Mouse (Mus musculus): ENCODE results near the gene 2700097O09Rik. TPM values are rescaled to one million over a fixed set of nuclear protein-coding genes. Genes with fewer than 3 reads are reported as not detected.

Gene 2700097O09Rik
- 21.1 and 23.4 TPM in 2 replicates for polyA plus RNA-seq (2015; fragmentation: Nextera tagmentation; extraction: Ambion mirVana)

GRCm38 (mm10) chr12:55079726-55080600, at the start of gene 2700097O09Rik, which contains the start of gene Srp54a:
Gene 2700097O09Rik, minus strand, starts transcription at chr12:55080110.
Gene Srp54a, plus strand, starts transcription at chr12:55080262.

DNA sequence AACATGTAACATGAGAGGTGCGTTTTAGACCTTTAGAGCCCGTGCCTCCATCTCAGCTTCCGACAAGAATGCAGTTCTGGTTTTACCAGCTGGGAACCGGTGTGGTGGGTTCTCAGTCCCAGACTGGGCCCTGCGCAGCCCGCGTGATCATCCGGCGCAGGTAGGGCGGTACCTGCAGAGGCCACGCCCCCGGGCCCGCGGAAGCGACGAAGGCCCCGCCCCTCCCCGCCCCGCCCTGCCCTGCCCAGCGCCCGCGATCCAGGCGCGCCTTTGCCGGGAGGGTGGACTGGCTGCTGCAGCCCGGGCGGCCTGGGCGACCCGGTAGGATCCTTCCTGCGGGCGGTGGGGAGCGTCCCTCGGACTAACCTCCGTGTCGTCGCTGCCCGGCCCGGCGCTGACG, 44.3 kb upstream of the 2700097O09Rik start, which contains the start of gene Fam177a:
Fam177a (plus strand) TSS at position 228 of the 400 bp plus-strand sequence.

DNA sequence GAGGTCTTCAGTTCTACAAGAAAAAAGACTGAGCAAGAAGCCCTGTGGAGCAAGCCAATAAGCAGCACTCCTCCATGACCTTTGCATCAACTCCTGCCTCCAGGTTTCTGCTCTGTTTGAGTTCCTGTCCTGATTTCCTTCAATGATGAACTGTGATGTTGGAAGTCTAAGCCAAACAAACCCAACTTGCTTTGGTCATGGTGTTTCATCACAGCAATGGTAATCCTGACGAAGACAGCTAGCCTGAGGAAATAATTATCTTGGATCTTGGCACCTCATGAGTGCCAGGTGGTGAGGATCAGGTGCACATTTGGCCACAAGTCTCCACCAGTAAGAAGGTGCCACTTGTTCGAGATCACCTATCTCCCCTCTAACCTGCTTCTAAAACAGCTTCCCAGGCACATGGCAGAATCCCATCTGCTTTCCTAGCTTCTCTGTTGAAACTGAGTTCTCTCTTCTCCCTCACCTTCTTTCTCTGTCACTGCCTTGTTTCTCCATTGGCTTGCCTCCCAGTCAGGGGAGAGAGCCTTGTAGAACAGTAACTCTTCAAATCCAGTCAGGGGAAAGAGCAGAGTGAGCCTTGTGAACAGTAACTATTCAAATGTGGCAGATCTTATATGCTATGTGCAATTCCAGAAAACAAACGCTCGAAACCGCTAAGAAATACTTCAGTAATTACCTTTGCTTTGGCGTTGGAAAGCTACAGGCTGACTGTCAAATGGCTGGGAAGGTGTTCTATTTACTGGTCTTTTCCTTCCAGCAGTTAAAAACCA, 66.1 kb downstream of the 2700097O09Rik start, which contains the start of gene Baz1a:
Baz1a (minus strand) TSS at position 723 of the 773 bp plus-strand sequence.

Other genes starting within 250 kb of the 2700097O09Rik start
- gene Cfl2, start 217.2 kb downstream of the 2700097O09Rik start, polyA plus RNA-seq (2015; fragmentation: Nextera tagmentation; extraction: Ambion mirVana) = 168 and 187 TPM in 2 replicates
- gene Gm20403, start 93.6 kb downstream of the 2700097O09Rik start, polyA plus RNA-seq (2015; fragmentation: Nextera tagmentation; extraction: Ambion mirVana) = not detected in 2 replicates
- gene Baz1a, start 65.8 kb downstream of the 2700097O09Rik start, polyA plus RNA-seq (2015; fragmentation: Nextera tagmentation; extraction: Ambion mirVana) = 4.7 and 9.5 TPM in 2 replicates
- gene Srp54a, start 152 bp upstream of the 2700097O09Rik start, polyA plus RNA-seq (2015; fragmentation: Nextera tagmentation; extraction: Ambion mirVana) = 111 and 193 TPM in 2 replicates
- gene Fam177a, start 44.4 kb upstream of the 2700097O09Rik start, polyA plus RNA-seq (2015; fragmentation: Nextera tagmentation; extraction: Ambion mirVana) = 23.0 and 30.0 TPM in 2 replicates
- gene Srp54b, start 75.0 kb upstream of the 2700097O09Rik start, polyA plus RNA-seq (2015; fragmentation: Nextera tagmentation; extraction: Ambion mirVana) = 53.2 and 80.3 TPM in 2 replicates
- not detected in 2 replicates for gene 1700047I17Rik2, start 119.5 kb upstream of the 2700097O09Rik start, polyA plus RNA-seq (2015; fragmentation: Nextera tagmentation; extraction: Ambion mirVana)
- gene Srp54c, start 150.1 kb upstream of the 2700097O09Rik start, polyA plus RNA-seq (2015; fragmentation: Nextera tagmentation; extraction: Ambion mirVana) = 62.9 and 104 TPM in 2 replicates
- 8.5 and 14.1 TPM in 2 replicates for gene 1110008L16Rik, start 219.5 kb upstream of the 2700097O09Rik start, polyA plus RNA-seq (2015; fragmentation: Nextera tagmentation; extraction: Ambion mirVana)
- 13.1 and 13.8 TPM in 2 replicates for gene Ppp2r3c, start 222.9 kb upstream of the 2700097O09Rik start, polyA plus RNA-seq (2015; fragmentation: Nextera tagmentation; extraction: Ambion mirVana)

Measured in adrenal gland, postnatal 0 days (tissue).